Mouse (Mus musculus) hematopoietic stem cell, adult 5-6 weeks (primary cell): ENCODE measurements around the gene Slc30a10. TPM values are rescaled to one million over a fixed set of nuclear protein-coding genes. Genes with fewer than 3 reads are reported as not detected.

ENCODE experiments used
- ATAC-seq, 2 experiments: fragments of 125-278 bp in 1 of 2; replicated peaks in 1 of 2; 2 replicates each; pipeline ENCODE4 v1.8.0; 2016 to 2017; ENCODE audit warnings: inconsistent platforms in 2 of 2, mild to moderate bottlenecking in 2 of 2, moderate number of reproducible peaks in 2 of 2, low read depth in 1 of 2, moderate TSS enrichment in 1 of 2; ENCODE audit not compliant: low FRiP score in 2 of 2, poor library complexity in 2 of 2, severe bottlenecking in 2 of 2, insufficient read depth in 1 of 2, low TSS enrichment in 1 of 2
- total RNA-seq: library from RNA; stranded (forward); fragments of 172-1452, 232-1000 nt; gene quantifications from 2 replicates; pipeline ENCODE4 v1.2.3, GENCODE M21; 2017

Gene Slc30a10
- total RNA-seq, 1 experiment from 2014 or later: not detected

DNA sequence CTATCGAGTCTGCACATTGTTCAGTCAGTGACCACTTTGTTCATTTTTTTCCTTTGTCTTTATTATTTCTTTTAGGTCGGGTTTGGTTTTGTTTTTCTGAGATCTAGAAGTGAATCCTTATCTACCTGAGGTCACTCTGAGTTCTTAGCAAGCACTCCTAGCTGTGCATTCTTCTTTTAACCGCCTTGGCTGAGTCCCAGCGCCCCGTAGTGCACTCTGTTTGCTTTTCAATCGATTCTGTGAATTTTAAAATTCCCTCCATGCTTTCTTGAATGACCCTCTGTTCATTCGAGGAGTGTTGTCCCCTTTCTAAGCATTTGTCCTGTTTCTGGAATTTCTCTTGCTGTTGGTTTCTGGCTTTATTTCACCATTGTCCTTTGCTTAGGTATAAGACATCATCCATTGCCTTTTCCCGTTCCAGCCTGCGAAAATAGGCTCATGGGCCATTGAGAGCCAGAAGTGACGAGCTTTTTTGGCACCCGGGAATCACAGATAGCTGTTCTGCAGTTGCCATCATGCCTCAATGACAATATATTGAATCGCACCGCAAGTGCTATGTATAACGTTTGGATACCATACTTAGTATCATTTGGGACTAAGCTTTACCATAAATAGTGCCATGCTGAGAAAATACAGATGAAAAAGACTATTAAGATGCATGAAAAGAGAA is 42.3 kb downstream of the Slc30a10 start:
- no peak for ATAC-seq

DNA sequence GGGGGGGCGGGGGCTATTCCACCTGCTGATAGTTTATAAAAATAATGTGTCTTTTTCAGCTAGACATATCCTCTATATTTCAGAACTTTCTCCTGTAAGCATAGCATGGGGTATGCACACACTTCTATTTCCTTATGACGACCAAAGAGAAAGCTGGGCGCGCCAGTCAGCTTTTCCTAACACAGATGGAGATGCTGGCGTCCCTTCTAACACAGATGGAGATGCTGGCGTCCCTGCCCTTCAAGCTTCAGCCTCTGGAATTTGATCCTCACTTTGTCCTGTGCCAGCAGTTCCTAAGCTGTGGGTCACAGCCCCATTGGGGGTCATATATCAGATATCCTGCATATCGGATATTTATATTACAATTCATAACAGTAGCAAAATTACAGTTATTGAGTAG is 46.0 kb downstream of the Slc30a10 start:
- no peak for ATAC-seq

DNA sequence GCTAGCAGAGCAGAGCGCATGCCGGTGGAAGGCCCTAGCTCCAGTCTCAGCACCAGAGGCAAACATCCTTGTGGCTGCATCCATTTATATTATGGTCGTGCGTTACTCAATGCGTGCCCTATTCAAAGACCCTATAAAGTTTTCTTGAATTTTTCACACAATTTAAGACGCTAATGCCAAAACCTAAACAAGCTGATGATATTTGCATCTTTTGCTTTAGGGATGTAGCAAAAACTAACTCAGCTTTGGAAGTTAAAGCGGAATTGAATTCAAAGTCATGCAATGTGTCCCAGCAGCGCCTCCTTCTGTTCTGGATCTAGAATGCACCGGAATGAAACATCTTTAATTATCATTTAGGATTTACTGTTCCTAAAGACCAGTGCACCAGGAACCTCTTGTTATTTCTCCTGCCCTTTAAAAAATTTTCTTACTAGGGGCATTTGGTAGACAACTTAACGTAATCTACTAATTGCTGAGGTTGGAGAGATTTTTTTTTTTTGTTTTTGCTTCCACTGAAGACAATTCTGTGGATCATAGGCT is 47.2 kb downstream of the Slc30a10 start:
- ATAC-seq: peak in 1 of 2 experiments; percentile 42; a peak in 1 of 4 replicates

DNA sequence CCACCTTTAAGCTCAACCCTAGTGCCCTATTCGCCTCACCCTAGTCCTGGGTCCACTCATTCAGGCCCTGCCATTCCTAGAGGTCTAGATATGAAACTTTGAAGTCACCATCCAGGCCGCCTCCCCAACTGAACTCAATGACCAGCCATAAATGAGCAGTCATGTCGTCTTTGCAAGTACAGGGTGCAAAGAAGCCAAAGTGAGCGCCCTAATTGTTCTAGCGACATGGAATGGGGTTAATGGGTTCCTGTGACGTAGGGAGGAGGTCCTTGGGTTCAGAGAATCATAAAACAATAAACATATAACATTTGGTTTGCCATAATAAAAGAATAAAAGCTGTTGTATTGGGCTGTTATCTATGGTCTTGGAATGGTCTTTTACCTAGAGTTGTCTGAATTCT is 47.9 kb downstream of the Slc30a10 start:
- ATAC-seq: no peak

DNA sequence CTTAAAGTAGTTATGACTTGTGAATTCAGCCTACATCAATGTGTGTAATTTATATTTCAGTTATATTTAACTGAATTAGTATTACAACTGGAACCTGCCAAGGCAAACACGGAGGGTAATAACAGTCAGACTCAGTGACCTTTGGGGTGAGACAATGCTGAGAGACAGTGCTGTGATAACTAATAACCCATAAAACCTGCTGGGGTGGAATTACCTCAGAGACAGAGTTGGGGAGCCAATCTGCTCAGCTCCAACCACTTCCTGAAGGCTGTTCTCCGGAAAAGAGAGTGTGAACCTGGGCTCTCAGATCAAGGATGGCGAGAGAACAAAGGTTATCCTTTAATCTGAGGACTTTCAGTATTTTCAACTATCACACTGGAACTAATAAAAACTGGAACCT is 54.4 kb downstream of the Slc30a10 start:
- no peak for ATAC-seq

DNA sequence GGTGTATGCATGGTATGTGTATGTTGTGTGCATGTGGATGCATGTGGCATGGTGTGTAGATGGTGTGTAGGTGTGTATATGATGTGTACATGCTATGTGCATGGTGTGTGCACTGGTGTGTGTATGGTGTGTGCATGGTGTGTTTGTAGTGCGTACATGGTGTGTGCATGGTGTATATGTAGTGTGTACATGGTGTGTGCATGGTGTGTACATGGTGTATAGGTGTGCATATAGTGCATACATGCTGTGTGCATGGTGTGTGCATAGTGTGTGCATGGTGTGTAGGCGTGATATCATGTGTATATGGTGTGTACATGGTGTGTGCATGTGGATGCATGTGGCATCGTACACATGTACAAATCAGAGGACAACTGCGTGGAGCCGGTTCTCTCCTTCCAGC is 56.7 kb downstream of the Slc30a10 start:
- ATAC-seq: no peak

DNA sequence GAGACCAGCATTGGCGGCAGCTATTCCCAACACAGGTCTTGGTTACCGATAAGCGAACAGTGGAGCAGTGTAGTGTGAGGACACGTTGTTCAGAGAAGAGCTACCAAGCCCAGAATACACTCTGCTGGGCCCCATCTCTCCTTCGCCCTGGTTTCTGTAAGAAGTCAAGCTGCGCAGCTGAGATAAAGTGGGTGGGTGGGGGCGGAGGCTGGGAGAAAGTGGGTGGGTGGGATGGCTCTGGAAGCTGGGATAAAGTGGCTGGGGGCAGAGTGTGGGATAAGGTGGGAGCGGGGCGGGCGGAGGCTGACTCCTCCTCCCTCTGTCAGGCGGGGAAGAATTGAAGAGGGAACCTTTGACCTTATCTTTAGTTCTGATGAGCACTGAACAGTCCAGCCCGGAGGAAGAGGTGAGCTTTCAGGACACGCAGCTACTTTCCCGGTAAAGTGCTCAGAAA is 60.9 kb downstream of the Slc30a10 start:
- ATAC-seq: no peak

DNA sequence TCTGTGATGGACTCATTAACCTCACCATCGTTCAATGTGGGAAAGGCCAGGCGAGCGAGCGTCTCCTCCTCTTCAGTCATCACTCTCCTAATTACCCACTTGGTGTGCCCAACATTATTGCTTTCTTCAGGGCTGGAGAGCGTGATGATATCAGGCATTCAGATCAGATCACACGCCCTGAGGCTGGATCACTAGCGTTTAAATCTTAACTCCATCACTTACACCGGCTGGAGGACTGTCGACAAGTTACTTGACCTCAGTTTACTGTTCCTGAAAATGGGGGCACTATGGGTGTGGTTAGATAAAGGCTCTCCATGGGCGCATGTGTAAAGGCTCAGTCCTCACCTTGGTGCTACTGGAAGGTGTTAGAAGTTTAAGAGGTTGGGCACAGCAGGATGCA is 61.4 kb downstream of the Slc30a10 start:
- no peak for ATAC-seq

DNA sequence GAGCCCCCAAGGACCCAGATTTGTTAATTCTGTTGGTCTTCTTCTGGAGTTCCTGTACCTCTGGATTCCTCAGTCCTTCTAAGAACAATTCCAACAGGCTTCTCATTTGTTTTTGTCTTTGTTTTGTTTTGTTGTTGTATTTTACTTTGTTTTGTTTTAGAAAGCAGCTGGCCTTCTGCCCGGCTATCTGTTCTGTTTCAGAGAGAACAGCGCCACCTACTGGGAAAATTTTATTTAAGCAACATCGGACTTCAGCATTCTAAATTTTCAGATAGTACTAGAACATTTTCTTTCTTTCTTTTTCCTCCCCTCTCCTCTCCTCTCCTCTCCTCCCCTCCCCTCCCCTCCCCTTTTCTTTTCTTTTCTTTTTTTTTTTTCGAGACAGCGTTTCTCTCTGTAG is 62.9 kb downstream of the Slc30a10 start:
- ATAC-seq: no peak

Other genes with a start within 250 kb of the Slc30a10 start
- 41.4 and 60.1 TPM in 2 replicates for gene Iars2, start 125.5 kb upstream of the Slc30a10 start, total RNA-seq
- 15.1 and 29.8 TPM in 2 replicates for gene Bpnt1, start 122.7 kb upstream of the Slc30a10 start, total RNA-seq
- 197 and 229 TPM in 2 replicates for gene Eprs, start 91.8 kb upstream of the Slc30a10 start, total RNA-seq